Mouse (Mus musculus) stomach, adult 2 months (tissue): ENCODE data around the gene Col17a1. TPM values are rescaled to one million over a fixed set of nuclear protein-coding genes. Genes with fewer than 3 reads are reported as not detected.

Experiments
- polyA plus RNA-seq: library from polyadenylated mRNA; depleted of rRNA; stranded (reverse); fragments of >200 nt; gene quantifications from 2 replicates; pipeline ENCODE4 v1.2.3, GENCODE M21; 2012; rRNA removed

The Col17a1 gene
- 11.9 and 20.6 TPM in 2 replicates for polyA plus RNA-seq

GRCm38 (mm10) chr19:47691994-47692393 is at the start of gene Col17a1:
Gene Col17a1, minus strand, starts transcription at chr19:47692094.

GRCm38 (mm10) chr19:47731071-47731881 is 39.4 kb upstream of the Col17a1 start, which contains the start of gene Sfr1:
Gene Sfr1, plus strand, starts transcription at chr19:47731682.

Other genes starting within 250 kb of the Col17a1 start
- 12.1 and 13.5 TPM in 2 replicates for gene Sh3pxd2a, start 227.7 kb downstream of the Col17a1 start, polyA plus RNA-seq
- gene Stn1, start 154.6 kb downstream of the Col17a1 start, polyA plus RNA-seq, result 9.8 and 9.9 TPM in 2 replicates
- gene Slk, start 112.4 kb downstream of the Col17a1 start, polyA plus RNA-seq, result 2.8 and 4.6 TPM in 2 replicates
- gene Sfr1, start 39.6 kb upstream of the Col17a1 start, polyA plus RNA-seq, result 16.3 and 19.1 TPM in 2 replicates
- 590 and 598 TPM in 2 replicates for gene Gsto1, start 162.9 kb upstream of the Col17a1 start, polyA plus RNA-seq
- 0.44 and 0.98 TPM in 2 replicates for gene Gsto2, start 173.4 kb upstream of the Col17a1 start, polyA plus RNA-seq
- 0.11 and 0.88 TPM in 2 replicates for gene Cfap43, start 227.2 kb upstream of the Col17a1 start, polyA plus RNA-seq
- 4.3 and 5.7 TPM in 2 replicates for gene Itprip, start 227.2 kb upstream of the Col17a1 start, polyA plus RNA-seq
- not detected in 2 replicates for gene Cfap58, start 245.6 kb upstream of the Col17a1 start, polyA plus RNA-seq